Mouse (Mus musculus): ENCODE data around the gene Ndufa4l2. TPM values are rescaled to one million over a fixed set of nuclear protein-coding genes. Genes with fewer than 3 reads are reported as not detected.

Ndufa4l2 gene
- total RNA-seq, 1 experiment, result 5.8 TPM

GRCm38 (mm10) chr10:127564301-127564700 is 49.5 kb downstream of the Ndufa4l2 start:
- Histone ChIP-seq H3K9me3 (ENCODE audit: control insufficient read depth, insufficient read depth, low read depth, low read length) (no peaks in the 10 kb centered on the region), H3K4me3 (ENCODE audit: insufficient read depth in 1 of 2, low read depth in 1 of 2, low read length in 2 of 2, poor library complexity in 1 of 2, severe bottlenecking in 1 of 2) (no peak overlapping the region), H3K27ac (ENCODE audit: insufficient read depth, low read depth, low read length, poor library complexity, severe bottlenecking) (no peak overlapping the region), H3K4me1 (ENCODE audit: control insufficient read depth in 2 of 2, insufficient read depth in 2 of 2, low read length in 2 of 2, poor library complexity in 1 of 2) (peaks cover 0 to 33% of the 10 kb centered on the region in 2 experiments; a peak in 2 of 4 replicates), H3K9ac (ENCODE audit: insufficient read depth, low read depth, low read length, poor library complexity, severe bottlenecking) (no peak overlapping the region), H3K36me3 (ENCODE audit: control insufficient read depth, insufficient read depth, low read length, poor library complexity, severe bottlenecking) (no peaks in the 10 kb centered on the region; the same call in 1 of the 2 replicates)
- in situ Hi-C loops (cut with MboI; ENCODE audit: low sequenced_read_pairs in 2 of 2, unreplicated experiment in 2 of 2), result no loop called here
- TF ChIP-seq ZC3H11A (IDR thresholded peaks at IDR 0.05; ENCODE audit: borderline replicate concordance, low read depth, low read length) (no peak), HCFC1 (IDR thresholded peaks at IDR 0.05; ENCODE audit: borderline replicate concordance, insufficient read depth, low read length) (no peak), ZNF384 (IDR thresholded peaks at IDR 0.05; ENCODE audit: low read depth, low read length) (no peak), CHD2 (IDR thresholded peaks at IDR 0.05; ENCODE audit: low read depth, low read length) (no peak), MAFK (IDR thresholded peaks at IDR 0.05; ENCODE audit: insufficient read depth, low read depth, low read length) (no peak)
- no peak for DNase-seq (ENCODE audit: low read depth, low spot score)

Other genes with a start within 250 kb of the Ndufa4l2 start
- gene Dctn2, start 248.6 kb upstream of the Ndufa4l2 start, total RNA-seq (2012; rRNA removed), result 139 and 157 TPM in 2 replicates
- gene Mbd6, start 225.9 kb upstream of the Ndufa4l2 start, total RNA-seq (2012; rRNA removed), result 15.8 and 18.0 TPM in 2 replicates
- gene Mars, start 203.2 kb upstream of the Ndufa4l2 start, total RNA-seq (2012; rRNA removed), result 206 and 377 TPM in 2 replicates
- 2.6 and 5.1 TPM in 2 replicates for gene Arhgap9, start 193.0 kb upstream of the Ndufa4l2 start, total RNA-seq (2012; rRNA removed)
- gene Gli1, start 173.0 kb upstream of the Ndufa4l2 start, total RNA-seq (2012; rRNA removed), result 14.9 and 47.3 TPM in 2 replicates
- gene Inhbe, start 160.6 kb upstream of the Ndufa4l2 start, total RNA-seq (2012; rRNA removed), result 0.22 and 0.69 TPM in 2 replicates
- gene Inhbc, start 144.5 kb upstream of the Ndufa4l2 start, total RNA-seq (2012; rRNA removed), result 0.36 and 1.2 TPM in 2 replicates
- gene R3hdm2, start 134.6 kb upstream of the Ndufa4l2 start, total RNA-seq (2012; rRNA removed), result 25.5 and 26.1 TPM in 2 replicates
- gene Stac3, start 13.3 kb upstream of the Ndufa4l2 start, total RNA-seq (2012; rRNA removed), result 1.1 and 2.4 TPM in 2 replicates
- 169 and 266 TPM in 2 replicates for gene Shmt2, start 7.5 kb downstream of the Ndufa4l2 start, total RNA-seq (2012; rRNA removed)
- 0.76 and 1.6 TPM in 2 replicates for gene Nxph4, start 19.6 kb downstream of the Ndufa4l2 start, total RNA-seq (2012; rRNA removed)
- 69.6 and 91.4 TPM in 2 replicates for gene Lrp1, start 106.2 kb downstream of the Ndufa4l2 start, total RNA-seq (2012; rRNA removed)
- 18.6 and 26.0 TPM in 2 replicates for gene Stat6, start 128.0 kb downstream of the Ndufa4l2 start, total RNA-seq (2012; rRNA removed)
- gene Nemp1, start 151.9 kb downstream of the Ndufa4l2 start, total RNA-seq (2012; rRNA removed), result 23.6 and 35.6 TPM in 2 replicates
- 10.6 and 13.8 TPM in 2 replicates for gene Nab2, start 153.6 kb downstream of the Ndufa4l2 start, total RNA-seq (2012; rRNA removed)
- gene Myo1a, start 190.2 kb downstream of the Ndufa4l2 start, total RNA-seq (2012; rRNA removed), result 1.7 and 3.2 TPM in 2 replicates
- 0.37 and 0.45 TPM in 2 replicates for gene Tac2, start 209.5 kb downstream of the Ndufa4l2 start, total RNA-seq (2012; rRNA removed)
- gene Zbtb39, start 224.6 kb downstream of the Ndufa4l2 start, total RNA-seq (2012; rRNA removed), result 6.3 and 8.3 TPM in 2 replicates
- gene Gpr182, start 236.8 kb downstream of the Ndufa4l2 start, total RNA-seq (2012; rRNA removed), result 0.49 and 0.69 TPM in 2 replicates
- gene Rdh1, start 244.8 kb downstream of the Ndufa4l2 start, total RNA-seq (2012; rRNA removed), result 1.1 TPM in 2 replicates
- gene Rdh16f1, start 244.8 kb downstream of the Ndufa4l2 start, total RNA-seq (2012; rRNA removed), result 0.21 TPM in 1 of 2 replicates, not detected in the other

Measured in ES-E14 (cell line).